Mouse (Mus musculus) adrenal gland, adult (tissue): ENCODE measurements at regions not wholly inside any gene's neighbourhood (a gene's known extent, or its start where the extent isn't known, plus 50 kb on each side); places are given as distances from the start of the nearest gene placed in this dataset.

Experiments used
- DNase-seq, 2 experiments: peaks; one replicate each; pipeline ENCODE4 v3.0.0; 2022 to 2023; ENCODE audit warnings: low spot score in 1 of 2; ENCODE audit not compliant: inconsistent age in 2 of 2

DNA sequence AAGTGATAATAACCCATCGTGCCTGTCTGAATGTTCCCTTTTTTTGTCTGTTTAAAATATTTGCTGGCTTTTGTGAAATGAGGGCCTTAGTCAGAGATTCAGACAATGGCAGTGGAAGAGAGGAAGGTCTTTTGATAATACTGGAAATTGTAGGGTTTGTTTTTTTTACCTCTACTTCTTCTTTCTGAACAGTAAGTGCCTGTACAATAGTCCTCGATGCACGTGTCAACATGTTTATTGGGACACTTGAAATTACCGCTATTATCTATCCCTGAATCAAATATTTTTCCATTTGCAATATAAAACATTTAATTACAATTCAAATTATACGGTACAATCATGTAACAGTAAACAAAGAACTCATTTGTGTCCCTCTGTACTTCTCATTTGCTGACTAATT is 733.5 kb downstream of the Fam19a2 start:
- no peak for DNase-seq

DNA sequence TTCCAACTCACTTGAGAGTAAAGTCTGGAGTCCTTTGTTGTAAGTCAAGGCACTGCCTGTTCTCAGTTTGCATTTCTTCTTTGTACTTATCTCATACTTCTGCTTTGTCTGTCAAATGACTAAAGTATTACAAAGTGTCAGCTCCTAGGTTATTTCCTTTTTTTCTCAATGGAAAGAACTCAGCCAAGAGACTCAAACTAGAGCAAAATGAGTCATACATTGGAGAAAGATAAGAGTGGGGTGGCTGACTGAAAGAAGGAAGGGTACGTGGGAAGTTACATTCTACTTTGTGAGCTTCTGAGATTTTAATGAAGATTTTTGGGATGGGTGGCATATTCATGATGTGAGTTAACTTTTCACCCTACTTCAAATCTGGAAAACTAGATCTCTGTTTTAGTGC is 735.2 kb downstream of the Fam19a2 start:
- DNase-seq: no peak

DNA sequence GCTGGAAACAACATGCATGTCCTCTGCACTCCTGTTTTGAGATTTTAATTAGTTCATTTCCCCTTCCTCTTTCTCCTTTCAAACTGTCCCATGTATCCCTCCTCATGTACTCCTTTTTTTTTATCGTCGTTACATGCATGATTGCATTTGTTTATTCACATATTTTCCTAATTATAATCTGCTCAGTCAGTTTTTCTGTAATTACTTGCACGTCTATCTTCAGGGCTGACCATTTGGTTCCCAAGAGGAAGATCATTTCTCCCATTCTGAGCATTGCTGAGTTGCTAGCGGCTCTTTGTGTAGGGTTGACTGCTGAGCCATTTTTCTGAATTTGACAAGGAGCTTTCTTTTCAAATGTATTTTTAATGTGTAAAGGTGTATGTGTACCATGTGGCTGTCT is 781.2 kb downstream of the Fam19a2 start:
- DNase-seq: no peak

DNA sequence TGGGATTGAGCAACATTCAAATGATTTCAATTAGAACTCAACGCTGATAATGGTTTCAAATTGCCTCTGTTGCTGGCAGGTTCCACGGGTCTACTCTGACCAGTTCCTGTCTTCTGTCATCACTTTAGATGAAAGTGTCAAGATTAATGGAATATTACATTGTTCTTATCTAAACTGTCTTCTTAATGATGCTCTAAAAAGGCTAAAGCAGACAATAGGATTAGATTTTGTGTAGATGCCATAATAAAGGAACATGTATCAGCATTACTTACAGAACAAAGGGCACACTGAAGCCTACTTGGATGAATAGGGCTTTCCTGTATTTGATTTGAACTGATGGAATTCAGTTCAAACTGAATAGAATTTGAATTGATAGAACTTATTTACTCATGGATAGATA is 782.0 kb downstream of the Fam19a2 start:
- DNase-seq: no peak

DNA sequence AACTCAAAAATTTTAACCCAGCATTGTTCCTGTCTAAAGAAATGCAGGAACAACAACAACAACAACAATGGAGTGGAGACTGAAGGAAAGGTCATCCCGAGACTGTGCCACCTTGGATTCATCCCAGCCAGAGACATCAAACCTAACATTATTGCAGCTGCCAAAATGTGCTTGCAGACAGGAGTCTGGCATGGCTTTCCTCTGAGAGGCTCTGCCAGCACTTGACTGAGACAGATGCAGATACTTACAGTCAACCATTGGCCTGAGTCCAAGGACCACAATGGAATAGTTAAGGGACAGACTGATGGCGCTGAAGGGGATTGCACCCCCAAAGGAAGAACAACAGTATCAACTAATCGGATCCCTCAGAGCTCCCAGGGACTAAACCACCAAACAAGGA is 819.0 kb downstream of the Fam19a2 start:
- DNase-seq: no peak

DNA sequence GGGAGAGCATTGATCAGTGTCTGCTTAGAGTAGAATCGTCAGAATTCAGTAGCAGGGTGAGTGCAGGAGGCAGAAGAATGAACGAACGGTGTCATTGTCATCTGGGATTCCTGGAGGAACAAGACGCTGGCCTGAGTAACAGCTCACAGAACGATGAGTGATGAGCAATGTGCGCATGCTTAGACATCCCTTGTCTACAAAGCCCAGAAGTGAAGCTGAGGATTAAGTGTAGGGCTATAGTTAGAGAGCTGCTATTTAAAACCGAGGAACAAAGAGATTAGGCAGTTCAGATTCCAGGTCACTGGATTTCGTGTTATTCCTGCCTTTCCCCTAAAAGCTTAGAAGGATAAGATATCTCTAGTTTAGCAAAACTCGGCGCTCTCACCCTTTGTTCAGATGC is 826.8 kb downstream of the Fam19a2 start:
- DNase-seq: no peak

DNA sequence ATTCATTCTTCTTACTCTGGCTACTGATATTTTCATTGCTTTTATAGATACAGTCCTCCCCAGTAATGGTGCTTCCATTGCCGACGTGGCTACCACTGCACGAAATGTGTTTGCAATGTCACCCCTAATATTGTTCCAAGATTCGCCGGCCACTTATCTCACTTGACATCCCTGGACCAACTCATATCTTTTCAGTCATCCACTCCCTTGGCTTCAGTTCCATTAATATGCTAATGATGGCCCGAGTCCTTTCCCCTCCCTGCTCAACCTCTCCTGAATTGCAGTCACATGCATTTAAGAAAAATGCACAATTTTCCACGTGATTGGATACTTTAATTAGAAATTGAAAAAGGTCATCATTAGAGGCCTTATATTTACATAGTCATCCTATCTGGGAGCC is 827.6 kb downstream of the Fam19a2 start:
- DNase-seq: no peak

DNA sequence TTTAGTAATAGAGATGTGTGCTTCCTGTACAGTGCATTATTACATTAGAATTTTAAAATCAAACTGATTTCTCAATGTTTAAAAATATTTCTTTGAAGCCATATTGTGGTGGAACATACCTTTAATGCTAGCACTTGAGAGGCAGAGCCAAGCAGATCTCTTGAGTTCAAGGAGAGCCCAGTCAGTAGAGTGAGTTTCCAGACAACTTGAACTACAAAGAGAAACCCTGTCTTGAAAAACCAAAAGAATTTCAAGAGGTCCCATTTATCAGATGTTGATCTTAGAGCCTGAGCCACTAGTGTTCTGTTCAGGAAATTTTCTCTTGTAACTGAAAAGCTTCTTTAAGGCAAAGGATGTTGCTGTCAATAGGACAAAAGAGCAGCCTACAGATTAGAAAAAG is 855.8 kb downstream of the Fam19a2 start:
- no peak for DNase-seq

DNA sequence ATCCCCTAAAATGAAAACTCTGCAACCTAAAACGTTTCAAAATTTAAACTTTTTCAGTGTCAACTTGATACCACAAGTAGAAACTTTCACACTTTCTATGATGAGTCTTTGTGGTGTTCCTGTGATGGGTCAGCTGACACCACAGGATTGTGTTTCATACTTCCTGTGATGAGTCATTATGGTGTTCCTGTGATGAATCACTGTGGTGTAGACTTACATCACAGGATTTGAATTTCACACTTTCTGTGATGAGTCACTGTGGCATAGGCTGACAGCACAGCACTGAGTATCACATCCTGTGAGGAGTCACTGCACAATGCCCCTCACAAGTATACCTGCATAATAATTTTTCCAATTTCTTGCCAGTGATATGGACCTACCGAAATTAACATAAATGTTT is 874.7 kb downstream of the Fam19a2 start:
- no peak for DNase-seq

DNA sequence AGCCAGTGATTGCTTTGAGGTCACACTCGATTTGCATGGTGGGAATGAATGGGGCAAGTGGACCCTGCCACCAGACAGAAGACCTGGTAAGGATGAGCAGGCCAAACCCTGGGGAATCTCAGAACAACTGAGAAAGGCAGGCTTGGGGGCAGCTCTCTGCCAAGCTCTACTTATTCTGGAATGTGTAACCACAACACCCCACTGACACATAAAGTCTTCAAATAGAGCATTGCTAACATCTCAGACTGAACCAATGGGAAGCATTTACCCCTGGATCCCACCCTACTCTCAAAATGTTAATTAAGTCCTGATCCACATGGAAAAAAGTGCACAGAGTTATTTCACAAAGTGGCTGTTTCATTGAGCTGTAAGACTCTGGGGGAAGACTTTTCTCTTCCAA is 878.5 kb downstream of the Fam19a2 start:
- DNase-seq: no peak

DNA sequence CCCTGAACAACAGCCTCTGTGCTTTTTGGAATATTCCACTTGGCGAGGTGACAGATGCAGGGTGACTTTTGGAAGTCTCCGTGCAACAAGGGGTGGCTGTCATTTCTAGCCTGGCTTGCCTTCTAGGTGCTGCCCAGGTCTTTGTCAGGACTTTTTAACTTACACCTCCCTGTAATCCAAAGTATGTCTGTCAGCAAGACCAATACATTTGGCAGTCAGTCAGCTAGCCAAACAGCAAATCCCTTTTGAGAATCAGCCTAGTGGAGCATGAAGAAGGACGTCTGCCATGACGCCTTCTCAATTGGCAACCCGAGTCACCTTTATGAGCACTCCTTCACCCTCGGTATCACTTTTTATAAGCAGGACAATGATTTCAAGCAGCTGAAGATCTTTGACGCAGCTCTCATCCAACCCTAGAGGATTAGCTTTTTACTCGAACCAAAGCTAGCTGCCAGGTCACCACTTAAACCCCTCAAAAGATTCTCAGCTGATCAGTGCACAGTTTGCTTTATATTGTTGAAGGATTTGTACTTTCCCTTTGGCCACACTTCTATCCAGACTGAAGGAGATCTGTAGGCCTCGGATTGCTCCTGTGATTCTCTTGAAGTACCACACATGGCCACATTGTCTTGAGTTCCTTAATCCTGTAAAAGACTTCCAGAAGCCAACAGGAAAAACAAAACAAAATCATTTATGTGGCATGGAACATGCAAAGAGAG is 883.1 kb downstream of the Fam19a2 start:
- DNase-seq: no peak

DNA sequence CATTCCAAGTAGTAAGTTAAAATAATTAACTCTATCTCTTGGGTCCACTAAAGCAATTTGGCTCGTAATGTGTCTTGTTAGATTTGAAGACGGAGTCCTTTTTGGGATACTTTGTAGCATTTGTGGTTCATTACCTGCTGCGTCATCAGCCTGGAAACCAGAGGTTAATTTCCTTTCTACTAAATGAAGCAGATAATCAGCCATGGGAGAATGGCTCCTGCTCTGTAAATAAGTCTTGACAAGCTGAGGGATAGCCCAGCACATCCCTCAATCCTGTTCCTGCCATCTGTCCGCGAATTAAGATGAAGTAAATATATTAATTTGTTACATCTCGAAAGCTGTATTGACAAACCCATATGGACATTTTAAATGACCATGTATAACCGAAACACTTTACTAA is 899.6 kb downstream of the Fam19a2 start:
- no peak for DNase-seq

DNA sequence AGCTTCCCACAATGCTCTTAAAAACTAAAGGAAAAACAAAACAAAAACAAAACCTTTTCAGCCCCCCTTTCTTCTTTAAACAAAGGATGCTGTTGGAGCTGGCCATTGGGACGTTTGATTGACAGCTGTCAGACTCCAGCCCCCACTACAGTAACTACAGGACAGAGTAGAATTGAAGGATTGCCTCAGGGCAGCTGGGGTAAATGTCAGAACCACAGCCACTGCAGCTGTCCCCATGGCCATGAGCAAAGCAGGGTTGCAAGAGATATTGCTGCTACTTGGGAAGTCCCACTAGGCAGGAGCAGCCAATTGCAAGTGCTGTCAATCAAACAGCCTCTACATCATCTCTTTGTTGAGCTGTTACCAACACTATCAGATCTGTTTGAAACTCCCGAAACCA is 911.8 kb downstream of the Fam19a2 start:
- DNase-seq: no peak

DNA sequence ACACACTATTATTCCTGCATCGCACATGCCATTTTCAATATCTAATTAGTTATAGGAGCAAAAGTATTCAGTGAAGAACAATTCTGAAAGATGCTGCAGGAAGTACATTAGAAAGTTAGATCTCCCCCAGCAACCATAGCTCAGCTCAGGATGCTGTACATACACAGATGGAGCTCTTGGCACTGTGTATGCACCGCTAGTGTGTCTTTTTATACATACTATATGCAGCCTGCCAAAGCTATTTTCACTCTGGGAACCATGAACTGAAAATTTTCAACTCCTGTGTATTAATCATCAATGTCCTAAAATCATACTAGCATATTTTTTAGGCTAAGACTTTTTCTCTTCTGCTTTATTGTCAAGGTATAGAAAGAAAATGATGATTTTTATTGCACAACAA is 944.5 kb downstream of the Fam19a2 start:
- no peak for DNase-seq

DNA sequence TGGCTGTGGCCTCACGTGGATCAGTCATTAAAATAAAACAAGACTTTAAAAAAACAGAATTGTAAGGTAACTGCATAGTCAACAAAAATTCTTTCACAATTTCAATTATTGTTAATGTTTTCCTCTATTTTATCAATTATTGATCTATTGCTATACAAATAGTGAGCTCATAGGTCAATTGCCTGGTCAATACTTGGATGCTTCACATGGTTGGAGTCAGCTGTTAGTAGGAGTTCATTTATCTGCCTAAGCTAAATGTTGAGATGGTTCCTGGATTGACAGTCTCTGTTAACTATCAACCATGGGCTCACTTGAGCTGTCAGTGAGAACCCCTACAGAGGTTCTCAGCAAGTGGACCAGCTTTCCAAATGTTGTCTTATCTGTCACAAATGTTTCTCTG is 955.7 kb downstream of the Fam19a2 start:
- DNase-seq: no peak

DNA sequence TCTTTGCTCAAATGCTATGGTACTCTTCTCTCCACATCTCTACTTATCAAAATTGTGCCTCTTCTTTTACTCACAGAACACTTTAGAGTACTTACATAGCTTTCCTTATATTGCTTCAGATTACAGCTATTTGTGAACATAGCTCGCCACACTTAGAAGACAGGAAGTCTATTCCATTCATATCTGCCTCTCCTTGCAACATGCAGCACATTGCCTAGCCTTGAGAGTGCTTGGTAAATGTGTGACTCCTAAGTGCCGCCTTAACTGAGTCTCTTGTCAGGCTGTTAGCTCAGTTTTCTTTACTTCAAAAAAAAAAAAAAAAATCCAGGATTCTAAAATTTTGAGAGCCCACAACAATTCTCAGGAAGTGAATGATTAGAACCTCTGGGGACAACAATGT is 958.3 kb downstream of the Fam19a2 start:
- no peak for DNase-seq

DNA sequence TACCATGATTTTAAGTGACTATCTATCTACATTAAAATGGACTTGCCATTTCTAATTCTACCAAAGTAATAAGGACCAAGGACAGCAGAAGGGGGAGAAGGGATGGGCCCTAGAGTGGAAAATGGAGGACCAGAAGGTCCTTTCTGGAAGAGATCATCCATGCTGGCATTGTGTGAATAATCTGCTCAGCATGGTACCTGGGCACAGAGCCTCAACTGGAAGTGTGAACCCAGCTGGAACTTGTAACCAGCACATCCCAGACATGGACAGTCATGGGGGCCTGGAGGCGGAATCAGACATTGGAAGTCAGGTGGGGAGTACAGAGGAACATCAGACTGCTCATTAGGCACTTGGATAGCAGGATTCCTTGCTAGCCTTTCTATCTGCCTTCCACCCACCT is 963.3 kb downstream of the Fam19a2 start:
- DNase-seq: no peak

DNA sequence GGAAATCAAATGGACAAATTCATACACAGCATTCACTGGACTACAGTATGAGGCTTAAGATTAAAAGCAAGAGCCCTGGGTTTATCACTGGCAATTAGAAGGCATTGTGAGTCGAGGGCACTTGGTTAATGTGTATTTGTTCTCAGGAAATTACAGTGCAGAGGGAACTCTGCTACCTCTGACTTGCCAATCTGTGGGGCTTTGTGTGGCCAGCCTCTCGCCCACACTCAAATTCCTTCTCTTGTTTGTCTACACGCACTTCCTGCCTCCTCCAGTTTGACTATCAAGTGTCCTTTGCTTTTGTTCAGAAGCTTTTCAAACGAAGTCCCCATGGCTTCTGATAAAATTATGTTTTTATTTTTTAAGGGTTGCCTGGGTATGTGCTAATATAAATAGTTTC is 985.6 kb downstream of the Fam19a2 start:
- no peak for DNase-seq

DNA sequence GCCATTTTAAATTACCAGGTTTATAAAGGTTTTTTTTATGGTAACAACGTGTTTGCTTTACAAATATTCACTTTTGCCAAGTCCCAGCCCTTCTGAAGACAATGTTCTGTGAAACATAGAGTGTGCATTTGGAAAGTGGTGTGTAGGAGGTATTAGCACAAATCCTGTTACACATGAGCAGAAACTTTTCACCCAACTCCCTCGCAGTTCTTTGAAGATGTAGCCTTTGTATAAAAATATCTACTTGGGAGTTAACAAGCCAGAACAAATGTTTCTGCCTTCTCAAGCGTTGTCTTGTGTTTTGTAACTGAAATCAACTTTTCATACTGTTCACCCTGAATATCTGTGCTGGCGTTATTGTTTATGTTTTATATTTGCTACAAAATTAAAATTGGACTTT is 986.2 kb downstream of the Fam19a2 start:
- DNase-seq: no peak

DNA sequence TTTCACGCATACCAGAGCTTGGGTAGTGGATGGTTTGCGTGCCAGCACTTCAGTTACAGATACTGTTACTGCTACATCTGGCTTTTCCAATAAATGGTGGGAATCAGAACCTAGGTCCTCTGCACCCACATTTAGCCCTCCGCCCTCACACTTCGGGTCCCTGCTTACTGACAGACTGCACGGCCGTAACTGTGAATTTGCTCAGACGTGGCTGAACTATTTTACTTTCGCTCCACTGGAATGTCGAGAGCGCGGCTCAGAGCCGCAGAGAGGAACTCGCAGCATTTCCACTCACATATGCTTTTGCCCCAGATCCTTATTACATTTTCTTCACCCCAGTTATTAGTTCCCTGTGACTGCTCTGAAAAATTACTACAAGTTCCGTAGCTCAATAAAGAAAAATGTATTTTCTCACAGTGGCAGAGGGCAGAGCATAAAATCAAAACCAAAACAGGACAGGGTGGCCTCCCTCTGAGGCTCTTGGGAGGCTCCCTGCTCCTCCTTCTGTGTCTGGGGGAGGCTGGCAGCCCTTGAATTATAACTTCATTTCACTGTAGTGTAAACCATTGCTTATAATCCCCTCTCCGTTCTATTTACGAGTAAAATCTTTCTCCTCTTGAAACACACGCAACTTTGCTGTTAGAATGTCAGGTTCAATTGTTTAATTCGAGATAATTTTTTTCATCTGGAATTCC is 1024.7 kb downstream of the Fam19a2 start:
- DNase-seq: peak in 1 of 2 experiments; percentile 28

DNA sequence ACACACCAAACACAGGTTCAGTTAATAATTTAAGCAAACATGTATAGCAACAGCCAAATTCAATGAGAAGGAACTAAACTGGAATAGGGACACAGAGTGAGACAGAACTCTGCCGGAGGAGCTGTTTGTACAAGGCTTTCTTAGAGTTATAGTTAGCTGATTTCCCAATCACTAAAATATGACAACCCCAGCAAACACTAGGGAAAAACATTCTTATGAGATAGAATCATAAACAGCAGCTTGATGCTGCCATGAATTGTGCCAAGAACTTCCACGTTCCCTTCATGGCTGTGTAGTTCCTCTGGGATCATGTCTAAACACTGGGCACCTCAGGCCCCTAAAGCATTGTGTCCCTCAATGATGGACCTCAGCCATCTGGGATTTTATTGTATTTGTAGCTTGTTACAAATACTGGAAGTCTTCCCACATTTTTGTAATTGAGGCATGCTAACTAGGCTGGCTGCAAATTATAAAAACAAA is 1033.4 kb downstream of the Fam19a2 start:
- no peak for DNase-seq

DNA sequence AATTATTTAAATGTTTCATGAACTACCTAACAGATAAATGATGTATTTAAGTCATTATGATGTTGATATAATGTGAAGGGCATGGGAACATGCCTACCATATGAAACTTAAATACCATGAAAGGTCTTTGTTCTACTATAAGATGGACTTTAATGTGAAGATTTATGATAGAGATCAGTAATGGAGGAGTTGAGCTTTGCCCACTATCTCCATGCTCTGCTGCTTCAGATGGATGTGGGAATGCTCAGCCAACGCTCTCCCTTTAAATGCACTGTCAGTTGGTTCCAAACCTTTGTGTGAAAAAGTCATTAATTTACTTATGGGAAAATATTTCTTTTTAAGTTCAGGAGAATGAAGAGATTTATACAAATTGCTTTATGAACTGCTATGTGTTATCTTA is 1040.9 kb downstream of the Fam19a2 start:
- DNase-seq: no peak

DNA sequence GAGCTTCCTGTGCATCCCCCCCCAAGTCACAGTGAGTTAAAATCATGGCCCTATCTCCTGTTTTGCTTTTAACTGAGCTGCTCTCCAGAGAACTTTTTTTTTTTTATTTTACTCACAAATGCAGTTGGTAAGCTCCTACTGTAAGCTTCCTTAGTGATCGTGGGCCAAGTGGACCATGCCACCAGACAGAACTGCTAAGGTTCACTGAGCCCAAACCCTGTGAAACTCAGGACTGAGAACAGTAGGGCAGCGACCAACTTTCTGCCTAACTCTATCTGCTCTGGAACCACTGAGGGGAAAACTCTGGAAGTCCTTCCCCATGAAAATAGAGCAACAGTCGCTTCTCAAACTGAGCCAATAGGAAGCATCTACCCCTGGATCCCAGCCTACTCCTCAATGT is 1041.8 kb downstream of the Fam19a2 start:
- no peak for DNase-seq
